Mouse (Mus musculus): ENCODE measurements around the gene Pycr1.
A peak's percentile ranks its signal among the peaks of the same experiment; 100 is the strongest.

The Pycr1 gene

GRCm38 (mm10) chr11:120657301-120657700 lies 13.7 kb upstream of the Pycr1 start:
- no peak for DNase-seq (ENCODE audit: low spot score)

GRCm38 (mm10) chr11:120654741-120655140 lies 11.2 kb upstream of the Pycr1 start:
- no peak for DNase-seq (ENCODE audit: low spot score)

GRCm38 (mm10) chr11:120651872-120652271 lies 8.3 kb upstream of the Pycr1 start:
- DNase-seq (ENCODE audit: low spot score) = peak; percentile 54

GRCm38 (mm10) chr11:120648001-120648476 lies 4.5 kb upstream of the Pycr1 start, which contains the start of gene Myadml2:
Gene Myadml2, minus strand, starts transcription at chr11:120648158.
- peak; percentile 84 for DNase-seq (ENCODE audit: low spot score)

DNA sequence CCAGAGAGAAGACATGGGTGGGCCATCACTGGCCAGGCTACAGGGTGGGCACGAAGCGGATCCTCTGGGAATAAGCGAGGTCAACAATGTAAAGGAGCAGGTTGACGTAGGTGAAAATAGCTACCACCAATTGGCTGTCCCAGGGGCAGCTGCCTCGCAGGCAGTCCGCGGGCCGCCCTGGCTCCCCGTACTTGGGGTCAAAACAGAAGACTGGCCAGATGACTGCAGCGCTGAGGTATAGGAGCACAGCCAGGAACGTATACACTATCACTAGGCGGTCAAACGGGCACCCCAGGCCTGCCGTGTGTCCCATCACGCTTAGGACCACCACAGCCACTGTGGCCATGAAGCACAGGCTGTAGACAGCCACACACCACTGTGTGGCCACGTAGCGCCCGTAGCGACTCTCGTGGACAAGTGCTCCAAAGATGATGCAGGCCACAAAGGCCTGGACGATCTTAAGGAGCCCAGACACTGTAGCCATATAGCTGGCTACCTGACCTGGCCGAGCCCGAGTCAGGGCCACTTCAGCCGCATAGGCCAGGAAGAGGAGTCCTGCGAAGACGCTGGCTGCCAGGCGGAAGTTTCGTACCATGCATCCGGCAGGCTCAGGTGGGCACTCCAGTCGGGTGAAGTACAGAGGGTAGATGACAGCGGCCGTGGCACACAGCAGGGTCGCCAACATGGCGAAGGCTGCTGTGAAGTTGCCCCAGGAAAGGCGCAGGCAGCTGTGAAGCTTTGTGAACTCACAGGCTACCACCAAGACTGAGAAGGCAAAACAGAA lies 3.7 kb upstream of the Pycr1 start:
- DNase-seq (ENCODE audit: low spot score) = peak; percentile 7

- no peak for DNase-seq (ENCODE audit: low spot score)
Measured at GRCm38 (mm10) chr11:120642939-120643600, 499 bp downstream of the Pycr1 start.

GRCm38 (mm10) chr11:120641869-120642268 lies 1.7 kb downstream of the Pycr1 start:
- no peak for DNase-seq (ENCODE audit: low spot score)

- no peak for DNase-seq (ENCODE audit: low spot score)
Measured at GRCm38 (mm10) chr11:120641255-120641654, 2.3 kb downstream of the Pycr1 start.

DNA sequence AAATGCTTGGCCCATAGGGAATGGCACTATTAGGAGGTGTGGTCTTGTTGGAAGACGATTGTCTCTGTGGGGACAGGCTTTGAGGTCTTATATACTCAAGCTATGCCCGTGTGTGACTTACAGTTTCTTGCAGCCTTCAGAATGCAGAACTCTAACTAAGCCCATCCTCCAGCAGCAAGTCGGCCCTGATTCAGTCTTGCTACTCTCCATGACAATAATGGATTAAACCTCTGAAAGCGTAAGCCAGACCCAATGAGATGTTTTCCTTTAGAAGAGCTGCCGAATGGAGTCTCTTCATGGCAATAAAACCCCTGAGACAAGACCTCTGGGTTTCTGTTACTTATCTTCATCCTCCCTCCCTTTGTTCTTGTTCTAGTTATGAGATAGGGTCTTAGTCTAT lies 8.8 kb downstream of the Pycr1 start:
- no peak for DNase-seq (ENCODE audit: low spot score)

DNA sequence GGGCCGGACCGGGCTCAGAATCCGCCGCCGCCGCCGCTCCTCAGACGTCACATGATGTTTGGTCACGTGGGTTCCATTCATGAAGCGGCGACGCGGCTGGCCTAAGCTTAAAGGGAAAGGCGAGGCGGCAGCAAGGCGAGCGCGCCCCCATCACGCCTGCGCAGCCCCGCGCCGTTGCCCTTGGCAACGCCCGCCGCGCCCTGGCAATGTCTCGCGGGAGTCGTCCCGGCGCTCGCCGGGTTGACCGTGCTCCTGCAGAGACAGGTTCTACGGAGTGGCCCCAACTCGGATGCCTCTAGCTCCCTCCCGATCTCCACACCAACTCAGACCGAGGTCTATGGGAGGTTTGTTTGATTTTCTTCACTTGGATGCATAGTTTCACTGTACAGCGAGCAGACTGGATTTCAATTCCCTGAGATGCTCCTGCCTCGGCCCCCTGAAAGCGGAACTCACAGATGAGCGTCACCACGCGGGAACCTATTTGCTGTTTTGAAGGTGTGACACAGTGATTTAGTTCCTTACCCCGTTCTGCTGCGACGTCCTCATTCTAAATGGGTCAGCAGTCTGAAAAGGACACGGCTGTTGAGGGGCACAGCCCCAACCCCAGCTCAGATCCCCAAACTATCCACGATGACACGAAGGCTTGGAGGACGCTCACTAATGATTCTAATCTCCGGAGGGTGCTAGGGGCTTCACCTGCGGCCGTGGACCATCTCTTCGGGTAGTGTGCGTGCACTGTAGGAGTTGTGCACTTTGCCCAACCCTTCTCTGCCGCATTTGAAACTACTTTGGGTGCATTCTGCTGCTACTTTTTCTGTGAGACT lies 9.8 kb downstream of the Pycr1 start, which contains the start of gene Mafg:
Gene Mafg, minus strand, starts transcription at position 81 of the 824 bp plus-strand sequence.
- DNase-seq (ENCODE audit: low spot score) = peak; percentile 93

DNA sequence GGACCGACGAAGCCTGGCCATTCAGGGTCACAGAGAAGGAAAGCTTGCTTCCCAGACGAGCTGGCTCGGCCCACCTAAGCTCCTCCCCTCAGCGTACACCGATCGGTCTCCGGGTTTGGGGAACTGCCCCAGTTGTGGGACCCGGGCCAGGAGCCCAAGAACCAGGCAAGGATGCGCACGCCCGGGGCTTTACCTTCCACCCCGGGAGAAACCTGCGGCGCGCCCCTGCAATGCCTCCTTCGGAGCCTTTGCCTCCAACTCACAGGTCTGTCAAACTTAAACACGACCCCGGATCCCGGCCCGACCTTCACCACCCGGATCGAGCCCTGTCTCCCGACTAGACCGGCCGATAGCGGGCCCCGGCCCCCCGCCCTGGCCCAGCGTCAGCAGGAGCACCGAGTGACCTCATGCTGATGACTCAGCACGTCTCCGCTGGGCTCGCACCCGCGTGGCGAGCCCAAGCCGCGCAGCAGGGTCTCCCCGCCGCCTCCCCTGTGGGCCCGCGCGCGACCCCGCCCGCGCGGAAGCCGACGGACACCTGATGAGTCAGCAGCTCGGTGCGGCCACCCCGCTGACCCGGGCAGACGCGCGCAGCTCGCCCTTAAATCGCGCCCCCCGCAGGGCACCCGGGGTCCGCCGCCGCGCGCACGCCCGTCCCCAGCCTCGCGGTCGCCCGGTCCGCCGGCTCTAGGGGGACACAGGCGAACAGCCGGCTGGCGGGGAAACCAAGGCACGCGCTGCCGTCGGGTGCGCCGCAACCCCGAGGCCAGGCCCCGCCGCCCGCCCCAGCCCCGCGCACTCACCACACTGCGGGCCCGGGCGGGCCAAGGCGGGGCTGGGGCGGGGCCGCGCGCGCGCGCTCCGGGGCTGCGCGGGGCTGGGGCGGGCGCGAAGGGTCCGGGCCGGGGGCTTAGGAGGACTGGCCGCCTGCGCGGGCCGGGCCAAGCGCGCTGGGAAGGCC lies 10.7 kb downstream of the Pycr1 start:
- peak; percentile 75 for DNase-seq (ENCODE audit: low spot score)

DNA sequence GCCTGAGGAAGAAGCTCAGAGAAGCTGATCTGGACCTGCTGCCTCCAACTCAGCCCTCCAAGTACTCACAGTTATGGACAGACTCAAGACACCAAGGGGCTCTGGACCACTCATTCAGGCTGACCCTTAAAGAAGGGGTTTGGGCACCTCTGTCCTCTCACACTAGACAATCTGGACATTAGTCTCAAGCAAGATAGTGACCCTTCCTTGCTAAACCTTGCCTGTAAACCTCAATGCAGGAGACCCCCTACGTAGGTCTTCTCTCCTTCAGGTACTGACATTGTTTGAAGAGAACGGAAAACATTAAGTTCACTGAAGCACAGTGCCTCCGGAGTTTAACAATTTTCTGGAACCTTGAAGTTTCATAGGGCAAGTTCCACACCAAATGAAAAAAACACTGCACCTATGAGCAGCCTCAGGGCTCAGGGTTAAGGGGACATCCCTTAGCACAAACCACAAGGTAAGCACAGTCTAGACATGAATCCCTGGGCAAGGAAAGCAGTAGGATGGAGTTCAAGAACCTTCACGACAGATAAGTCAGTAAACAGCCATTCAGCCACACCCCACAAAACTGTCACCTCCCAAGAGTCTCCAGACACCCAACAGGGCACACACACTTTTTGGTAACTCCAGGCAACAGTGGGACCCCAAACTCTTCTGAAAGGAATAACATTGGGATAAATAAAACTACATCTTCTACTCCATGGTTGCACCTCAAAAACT lies 11.7 kb downstream of the Pycr1 start:
- no peak for DNase-seq (ENCODE audit: low spot score)

GRCm38 (mm10) chr11:120630881-120631725 lies 12.5 kb downstream of the Pycr1 start:
- DNase-seq (ENCODE audit: low spot score) = no peak

DNA sequence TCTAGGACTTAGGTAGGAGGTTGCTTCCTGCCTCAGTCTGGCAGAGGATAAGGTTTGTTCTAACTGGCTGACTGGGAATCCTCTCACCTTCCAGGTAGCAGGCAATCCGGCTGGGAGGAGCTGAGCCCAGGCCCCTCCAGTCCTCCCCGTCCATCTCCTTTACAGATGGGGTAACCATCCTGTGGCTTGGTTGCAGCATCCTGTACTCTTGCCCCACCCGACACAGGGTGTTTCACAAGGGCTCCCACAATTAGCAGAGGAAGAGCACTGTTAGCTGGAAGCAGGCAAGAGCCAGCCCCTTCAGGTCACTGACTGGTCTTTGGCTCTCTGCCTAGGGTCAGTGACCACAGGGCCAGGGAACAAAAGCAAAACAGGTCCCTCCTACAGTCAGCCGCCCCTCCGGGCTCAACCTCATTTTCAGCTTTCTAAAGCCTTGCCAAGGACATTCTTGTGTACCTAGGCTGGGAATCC lies 13.1 kb downstream of the Pycr1 start:
- no peak for DNase-seq (ENCODE audit: low spot score)

DNA sequence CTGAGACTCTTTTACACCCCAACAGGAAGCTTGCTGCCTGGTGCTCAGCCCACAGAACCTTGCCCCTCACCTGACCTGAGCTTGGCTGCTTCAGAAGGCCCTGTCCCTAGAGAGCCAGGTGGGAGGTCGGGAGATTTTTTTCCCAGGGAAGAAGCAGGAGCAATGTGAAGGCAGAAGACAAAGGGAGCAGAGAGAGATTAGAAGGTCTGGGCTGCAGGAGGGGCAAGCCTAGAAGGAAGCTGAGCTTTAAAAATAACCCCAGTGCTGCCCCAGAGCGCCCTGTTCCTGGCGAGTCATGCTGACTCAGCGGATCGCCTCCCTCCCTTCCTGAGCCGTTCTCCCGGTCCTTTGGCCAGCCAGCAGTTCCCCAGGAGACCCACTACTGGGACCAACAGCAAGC lies 13.7 kb downstream of the Pycr1 start:
- no peak for DNase-seq (ENCODE audit: low spot score)

DNA sequence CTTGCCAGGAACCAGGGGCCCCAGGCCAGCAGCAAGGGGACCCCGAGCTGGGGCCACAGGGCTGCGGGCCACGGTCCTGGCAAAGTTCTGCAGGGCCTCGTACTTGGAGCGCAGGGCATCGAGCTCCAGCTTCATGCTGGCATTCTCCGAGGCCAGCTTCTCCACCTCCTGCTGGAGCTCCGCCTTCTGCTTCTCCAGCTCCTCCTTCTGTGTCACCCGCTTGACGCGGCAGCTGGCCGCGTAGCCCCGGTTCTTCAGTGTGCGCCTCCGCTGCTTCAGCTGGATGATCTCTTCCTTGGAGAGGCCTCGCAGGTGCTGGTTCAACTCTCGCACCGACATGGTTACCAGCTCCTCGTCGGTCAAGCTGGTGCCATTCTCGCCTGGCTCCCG lies 14.2 kb downstream of the Pycr1 start:
- no peak for DNase-seq (ENCODE audit: low spot score)

DNA sequence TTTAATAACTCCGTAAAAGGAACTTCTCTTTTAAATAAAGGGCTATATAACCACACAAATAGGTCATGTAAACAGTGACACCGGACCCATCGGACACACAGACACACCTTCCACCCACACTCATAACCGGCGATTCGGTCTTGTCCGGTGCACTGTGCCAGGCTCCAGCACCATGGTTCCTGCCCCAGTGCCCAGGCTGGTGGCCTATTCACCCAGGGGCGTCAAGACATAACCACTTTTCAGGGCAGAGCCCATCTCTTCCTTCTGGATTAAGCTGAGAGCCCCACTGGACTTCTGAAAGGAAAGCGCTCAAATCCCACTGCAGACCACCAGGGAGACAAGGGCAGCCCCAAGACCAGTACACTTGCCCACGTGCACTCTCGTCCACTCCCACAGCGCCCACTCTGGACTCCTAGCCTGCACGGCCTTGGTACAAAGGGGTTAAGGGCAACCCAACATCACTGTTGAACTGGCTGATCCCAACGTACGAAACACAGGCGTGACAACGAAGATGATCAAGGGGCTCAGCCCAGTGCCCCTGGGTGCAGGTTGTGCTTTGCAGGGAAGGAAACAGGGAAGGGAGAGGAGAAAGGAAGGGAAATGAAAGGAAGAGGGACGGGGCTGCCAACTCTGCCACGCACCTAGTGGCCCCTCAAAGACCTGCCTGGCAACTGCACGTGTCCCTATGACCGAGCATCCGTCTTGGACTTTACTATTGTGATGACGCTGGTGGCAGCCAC lies 14.8 kb downstream of the Pycr1 start:
- DNase-seq (ENCODE audit: low spot score) = no peak

- no peak for DNase-seq (ENCODE audit: low spot score)
Measured at GRCm38 (mm10) chr11:120627468-120628300, 15.9 kb downstream of the Pycr1 start.

All from testis, postnatal 14 days (tissue).